Mouse (Mus musculus): ENCODE measurements at regions not wholly inside any gene's neighbourhood (a gene's known extent, or its start where the extent isn't known, plus 50 kb on each side); places are given as distances from the start of the nearest gene placed in this dataset.

DNA sequence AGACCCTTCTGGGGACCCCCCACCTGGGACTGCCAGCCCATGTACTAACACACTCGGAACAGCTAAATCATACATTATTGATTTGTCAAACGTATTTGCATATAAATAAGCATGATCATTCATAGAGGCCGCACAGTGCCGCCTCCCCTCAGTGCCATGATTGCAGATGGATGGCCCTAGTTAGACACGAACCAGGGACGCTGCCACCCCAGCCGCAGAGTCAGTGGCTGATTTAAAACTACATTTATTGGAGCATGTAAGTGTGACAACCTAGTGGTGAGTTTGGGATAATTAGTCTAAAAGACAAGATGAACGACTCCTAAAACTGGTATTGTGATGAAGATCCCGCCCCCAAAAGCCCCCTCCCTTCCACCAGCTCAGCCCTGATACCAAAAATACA, 138.3 kb upstream of the Top1 start:
- no peak for TF ChIP-seq CTCF (IDR thresholded peaks at IDR 0.05; ENCODE audit: extremely low read depth, insufficient read depth, insufficient read length, insufficient replicate concordance)
- no peak for TF ChIP-seq POLR2A (IDR thresholded peaks at IDR 0.05; ENCODE audit: low read depth, low read length)
